Mouse (Mus musculus): Measurements from ENCODE around the gene Fuom. TPM values are rescaled to one million over a fixed set of nuclear protein-coding genes. Genes with fewer than 3 reads are reported as not detected.

Gene Fuom
- polyA plus RNA-seq, 1 experiment from 2014 or later: 37.6 TPM

- 0 out of 2 replicates have a peak overlapping the region, but pooled peaks have one; percentile 6 for H3K27ac ChIP-seq (replicated peaks)
- H3K4me3 ChIP-seq: peak overlapping the region; percentile 55
- peak overlapping the region; percentile 61 for H3K9ac ChIP-seq
- H3K4me1 ChIP-seq (replicated peaks): peaks cover 10% of the 10 kb centered on the region; the same call in 1 of the 2 replicates
- H3K4me2 ChIP-seq: peak overlapping the region; percentile 76
- peak; percentile 97 for ATAC-seq (ENCODE audit: low FRiP score, low read depth)
- H3K9me3 ChIP-seq: no peaks in the 10 kb centered on the region
- H3K27me3 ChIP-seq: no peaks in the 10 kb centered on the region
- H3K36me3 ChIP-seq: 0 out of 2 replicates have a peak, but pooled peaks cover 6% of the 10 kb centered on the region
- 2% methylated on average over 40 of the region's 40 CpGs for WGBS
Measured at GRCm38 (mm10) chr7:140125278-140126021, 23.2 kb upstream of the Fuom start.

DNA sequence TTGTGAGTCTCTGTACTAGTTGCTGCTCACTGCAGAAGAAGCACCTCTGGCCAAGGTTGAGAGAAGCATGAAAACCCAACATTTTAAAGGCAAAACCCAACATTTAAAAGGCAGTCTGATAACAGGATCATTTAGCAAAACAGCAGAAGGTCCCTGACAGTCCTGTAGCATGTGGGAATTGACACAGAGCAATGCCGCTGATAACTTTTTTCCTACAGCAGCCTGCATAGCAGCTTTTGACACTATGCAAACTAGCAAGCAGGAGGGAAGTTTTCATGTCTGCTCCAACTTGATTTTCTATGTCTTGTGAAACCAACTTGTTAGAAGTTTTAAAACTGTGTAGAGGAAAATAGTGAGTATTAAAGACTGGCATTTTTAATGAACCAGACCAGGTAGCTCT lies 22.1 kb upstream of the Fuom start:
- Histone ChIP-seq H3K9me3 (no peaks in the 10 kb centered on the region), H3K27ac (replicated peaks) (no peak overlapping the region), H3K9ac (no peak overlapping the region), H3K4me2 (no peak overlapping the region), H3K4me1 (replicated peaks) (peaks cover 10% of the 10 kb centered on the region; the same call in 1 of the 2 replicates), H3K4me3 (no peak overlapping the region), H3K36me3 (no peaks in the 10 kb centered on the region), H3K27me3 (no peaks in the 10 kb centered on the region)
- no peak for ATAC-seq (ENCODE audit: low FRiP score, low read depth)
- WGBS: 93% methylated on average over 1 of the region's 1 CpGs

- 41% methylated on average over 4 of the region's 4 CpGs for WGBS
- no peak for ATAC-seq (ENCODE audit: low FRiP score, low read depth)
Measured at GRCm38 (mm10) chr7:140122765-140123164, 20.5 kb upstream of the Fuom start.

DNA sequence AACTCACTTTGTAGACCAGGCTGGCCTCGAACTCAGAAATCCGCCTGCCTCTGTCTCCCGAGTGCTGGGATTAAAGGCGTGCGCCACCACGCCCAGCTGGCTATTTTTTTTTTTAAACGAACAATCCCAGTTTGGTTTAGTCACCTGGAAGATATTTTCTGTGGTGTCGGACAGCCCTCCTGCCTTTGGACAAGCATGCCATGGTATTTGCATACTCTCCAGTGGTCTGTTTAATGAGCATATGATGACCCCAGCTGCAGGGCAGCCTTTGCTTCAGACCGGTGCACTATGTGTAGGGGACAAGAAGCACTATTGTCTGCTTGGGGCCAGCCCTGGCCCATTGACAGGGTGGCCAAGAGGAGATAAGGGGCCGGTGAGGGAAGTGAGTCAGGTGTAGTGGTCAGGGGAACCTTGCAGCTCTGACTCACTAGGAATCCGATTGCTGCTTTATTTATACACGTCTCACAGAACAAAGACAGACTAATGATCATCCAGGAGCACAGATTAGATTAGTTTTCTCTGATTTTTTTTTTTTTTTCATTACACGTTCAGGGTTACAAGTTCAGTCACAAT lies 19.2 kb upstream of the Fuom start:
- ATAC-seq (ENCODE audit: low FRiP score, low read depth): no peak

More at GRCm38 (mm10) chr7:140122765-140123164, 20.5 kb upstream of the Fuom start:
- Histone ChIP-seq H3K4me1 (replicated peaks) (peaks cover 10% of the 10 kb centered on the region; the same call in 1 of the 2 replicates), H3K4me3 (no peak overlapping the region), H3K27me3 (no peaks in the 10 kb centered on the region), H3K9ac (no peak overlapping the region), H3K9me3 (no peaks in the 10 kb centered on the region), H3K36me3 (no peaks in the 10 kb centered on the region), H3K4me2 (no peak overlapping the region), H3K27ac (replicated peaks) (no peak overlapping the region)

DNA sequence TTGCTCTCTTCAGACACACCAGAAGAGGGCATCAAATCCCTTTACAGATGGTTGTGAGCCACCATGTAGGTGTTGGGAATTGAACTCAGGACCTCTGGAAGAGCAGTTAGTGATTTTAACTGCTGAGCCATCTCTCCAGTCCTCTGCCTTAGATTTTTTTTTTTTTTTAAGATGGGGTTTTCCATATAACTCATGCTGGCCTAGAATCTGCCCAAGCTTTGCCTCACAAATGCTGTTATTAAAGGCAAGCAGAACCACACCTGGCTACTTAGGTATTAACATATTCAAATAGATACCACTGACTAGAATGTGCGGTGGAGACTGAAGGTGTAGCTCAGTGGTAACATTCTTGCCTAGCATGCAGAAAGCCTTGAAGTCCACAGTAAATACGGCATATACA lies 18.2 kb upstream of the Fuom start:
- Histone ChIP-seq H3K27me3 (no peaks in the 10 kb centered on the region), H3K9me3 (no peaks in the 10 kb centered on the region), H3K9ac (no peak overlapping the region), H3K4me3 (no peak overlapping the region), H3K4me2 (no peak overlapping the region), H3K4me1 (replicated peaks) (peaks cover 19% of the 10 kb centered on the region), H3K36me3 (no peaks in the 10 kb centered on the region), H3K27ac (replicated peaks) (no peak overlapping the region)
- no peak for ATAC-seq (ENCODE audit: low FRiP score, low read depth)
- WGBS: 87% methylated on average over 2 of the region's 2 CpGs

More for the DNA sequence above, 19.2 kb upstream of the Fuom start:
- H3K9me3 ChIP-seq: no peaks in the 10 kb centered on the region
- H3K4me2 ChIP-seq: no peak overlapping the region
- H3K4me1 ChIP-seq (replicated peaks): peaks cover 20% of the 10 kb centered on the region
- no peak overlapping the region for H3K9ac ChIP-seq
- H3K27ac ChIP-seq (replicated peaks): no peak overlapping the region
- H3K27me3 ChIP-seq: no peaks in the 10 kb centered on the region
- H3K36me3 ChIP-seq: no peaks in the 10 kb centered on the region
- no peak overlapping the region for H3K4me3 ChIP-seq
- 71% methylated on average over 13 of the region's 13 CpGs for WGBS

GRCm38 (mm10) chr7:140116329-140117054 lies 14.3 kb upstream of the Fuom start, which contains the start of gene Echs1:
Gene Echs1, minus strand, starts transcription at chr7:140116476.
- WGBS: 4% methylated on average over 28 of the region's 28 CpGs
- peak within 1 kb of the TSS; percentile 83 for H3K4me2 ChIP-seq

DNA sequence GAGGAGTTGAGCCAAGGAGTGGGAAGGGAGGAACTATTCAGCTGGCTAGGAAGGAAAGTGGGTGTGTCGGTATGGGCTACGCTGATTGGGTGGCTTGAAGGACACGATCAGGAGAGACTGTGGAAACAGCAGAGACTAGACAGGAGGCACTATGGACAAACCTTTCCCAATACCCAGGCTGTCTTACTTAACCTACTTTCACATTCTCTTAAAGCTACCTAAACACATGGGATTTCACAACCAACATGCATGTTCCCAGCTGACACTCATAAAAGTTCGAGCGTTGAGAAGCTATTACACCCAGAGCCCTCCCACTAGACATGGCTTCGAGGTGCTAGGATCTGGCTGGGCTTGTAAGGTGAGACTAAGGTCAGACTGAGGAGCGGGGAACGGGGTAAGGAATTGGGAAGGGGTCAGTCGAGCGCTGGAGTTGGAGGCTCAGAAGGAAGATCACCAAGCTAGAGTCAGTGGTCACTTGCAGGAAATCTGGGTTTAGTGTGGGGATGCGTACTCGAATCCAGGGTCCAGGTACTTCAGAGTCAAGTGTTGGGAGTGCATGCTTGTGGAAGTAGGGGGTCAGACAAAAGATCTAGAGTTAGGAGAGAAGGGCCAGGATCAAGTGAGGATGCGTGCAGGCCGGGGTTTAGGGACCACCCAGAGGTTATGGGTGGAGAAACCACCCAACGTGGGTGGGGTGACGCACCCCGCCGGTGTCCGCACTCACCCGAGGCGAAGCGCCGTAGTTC lies 13.5 kb upstream of the Fuom start, which contains the start of gene Paox:
TSS of gene Paox (plus strand) at position 217 of the 746 bp plus-strand sequence.
- Histone ChIP-seq H3K4me1 (replicated peaks) (peaks cover 16% of the 10 kb centered on the region), H3K4me2 (peak within 1 kb of the TSS; percentile 83), H3K27ac (replicated peaks) (peak within 1 kb of the TSS; percentile 91), H3K27me3 (no peaks in the 10 kb centered on the region), H3K36me3 (peaks cover 15% of the 10 kb centered on the region), H3K9me3 (no peaks in the 10 kb centered on the region), H3K9ac (peak within 1 kb of the TSS; percentile 90), H3K4me3 (peak within 1 kb of the TSS; percentile 90)
- WGBS: 4% methylated on average over 23 of the region's 23 CpGs
- ATAC-seq (ENCODE audit: low FRiP score, low read depth): peak; percentile 69

More at GRCm38 (mm10) chr7:140116329-140117054, 14.3 kb upstream of the Fuom start, which contains the start of gene Echs1:
- Histone ChIP-seq H3K4me1 (replicated peaks) (peaks cover 16% of the 10 kb centered on the region), H3K27ac (replicated peaks) (peak within 1 kb of the TSS; percentile 91), H3K27me3 (no peaks in the 10 kb centered on the region), H3K36me3 (peaks cover 9% of the 10 kb centered on the region), H3K9me3 (no peaks in the 10 kb centered on the region), H3K4me3 (peak within 1 kb of the TSS; percentile 90), H3K9ac (peak within 1 kb of the TSS; percentile 90)
- peak; percentile 94 for ATAC-seq (ENCODE audit: low FRiP score, low read depth)

DNA sequence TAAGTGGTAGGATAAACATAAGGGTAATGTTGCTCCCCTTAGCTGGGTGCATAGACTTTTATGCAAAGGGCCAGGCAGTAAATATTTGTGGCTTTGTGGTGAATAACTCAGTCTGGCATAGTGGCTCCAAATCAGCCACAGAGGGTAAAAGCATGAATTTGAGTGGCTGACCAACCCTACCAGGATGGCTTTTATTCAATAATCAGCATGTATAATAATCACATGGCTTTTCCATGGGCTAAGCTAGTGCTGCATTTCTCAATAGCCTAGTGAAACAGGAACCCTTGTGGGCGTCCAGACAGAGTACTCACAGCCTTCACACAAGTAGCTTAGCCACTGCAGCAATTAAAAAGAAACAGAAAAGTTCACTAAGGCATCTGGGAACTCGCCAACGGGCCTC lies 9.7 kb upstream of the Fuom start:
- H3K4me1 ChIP-seq (replicated peaks): peaks cover 10% of the 10 kb centered on the region; the same call in 1 of the 2 replicates
- H3K27ac ChIP-seq (replicated peaks): no peak overlapping the region
- no peaks in the 10 kb centered on the region for H3K27me3 ChIP-seq
- no peaks in the 10 kb centered on the region for H3K9me3 ChIP-seq
- no peak overlapping the region for H3K4me3 ChIP-seq
- H3K9ac ChIP-seq: no peak overlapping the region
- ATAC-seq (ENCODE audit: low FRiP score, low read depth): no peak
- WGBS: 53% methylated on average over 3 of the region's 3 CpGs
- H3K36me3 ChIP-seq: peaks cover 52% of the 10 kb centered on the region
- H3K4me2 ChIP-seq: no peak overlapping the region

DNA sequence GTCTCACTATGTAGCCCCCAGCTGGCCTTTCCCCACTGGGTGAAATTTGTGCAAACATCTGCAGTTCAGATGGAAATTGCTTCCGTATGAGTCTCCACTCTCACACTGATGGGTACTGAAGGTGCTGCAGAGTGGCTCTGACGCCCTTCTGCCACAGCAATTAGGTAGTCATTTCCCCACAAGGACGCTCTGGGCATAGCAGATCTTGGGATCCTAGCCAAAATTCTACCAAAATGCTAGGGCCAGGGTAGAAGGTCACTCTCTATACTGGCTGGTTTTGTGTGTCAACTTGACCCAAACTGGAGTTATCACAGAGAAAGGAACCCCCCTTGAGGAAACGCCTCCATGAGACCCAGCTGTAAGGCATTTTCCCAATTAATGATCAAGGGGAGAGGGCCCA lies 1.8 kb upstream of the Fuom start:
- Histone ChIP-seq H3K27me3 (no peaks in the 10 kb centered on the region), H3K27ac (replicated peaks) (no peak overlapping the region), H3K36me3 (peaks cover 30% of the 10 kb centered on the region), H3K4me2 (no peak overlapping the region), H3K4me3 (no peak overlapping the region), H3K4me1 (replicated peaks) (peaks cover 11% of the 10 kb centered on the region), H3K9me3 (no peaks in the 10 kb centered on the region), H3K9ac (no peak overlapping the region)
- 86% methylated on average over 4 of the region's 4 CpGs for WGBS
- ATAC-seq (ENCODE audit: low FRiP score, low read depth): no peak

DNA sequence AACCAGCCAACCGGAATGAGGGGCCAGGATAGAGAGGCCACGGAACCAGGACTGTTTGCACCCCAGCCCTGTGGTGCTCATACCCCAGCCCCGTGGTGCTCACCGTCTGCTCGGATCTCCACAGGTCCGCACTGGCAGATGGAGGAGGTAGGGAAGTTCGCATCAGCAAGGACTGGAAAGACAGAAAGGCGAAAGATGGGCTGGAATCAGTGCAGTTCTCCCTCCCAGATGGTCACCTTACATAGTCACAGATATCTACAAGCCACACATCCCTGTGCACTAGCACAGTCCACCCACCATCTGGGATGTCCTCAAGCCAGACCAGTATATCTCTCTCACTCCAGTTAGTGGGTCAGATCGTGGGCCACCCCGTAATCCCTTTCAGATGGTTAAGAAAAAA lies 743 bp downstream of the Fuom start:
- Histone ChIP-seq H3K27ac (replicated peaks) (no peak overlapping the region), H3K4me1 (replicated peaks) (peaks cover 11% of the 10 kb centered on the region), H3K9ac (peak overlapping the region; percentile 44; the same call in 1 of the 2 replicates), H3K4me2 (peak overlapping the region; percentile 67), H3K4me3 (peak overlapping the region; percentile 42), H3K36me3 (peaks cover 10% of the 10 kb centered on the region; the same call in 1 of the 2 replicates), H3K9me3 (no peaks in the 10 kb centered on the region), H3K27me3 (no peaks in the 10 kb centered on the region)
- WGBS: 71% methylated on average over 10 of the region's 10 CpGs
- peak; percentile 55; the same call in 1 of the 2 replicates for ATAC-seq (ENCODE audit: low FRiP score, low read depth)

DNA sequence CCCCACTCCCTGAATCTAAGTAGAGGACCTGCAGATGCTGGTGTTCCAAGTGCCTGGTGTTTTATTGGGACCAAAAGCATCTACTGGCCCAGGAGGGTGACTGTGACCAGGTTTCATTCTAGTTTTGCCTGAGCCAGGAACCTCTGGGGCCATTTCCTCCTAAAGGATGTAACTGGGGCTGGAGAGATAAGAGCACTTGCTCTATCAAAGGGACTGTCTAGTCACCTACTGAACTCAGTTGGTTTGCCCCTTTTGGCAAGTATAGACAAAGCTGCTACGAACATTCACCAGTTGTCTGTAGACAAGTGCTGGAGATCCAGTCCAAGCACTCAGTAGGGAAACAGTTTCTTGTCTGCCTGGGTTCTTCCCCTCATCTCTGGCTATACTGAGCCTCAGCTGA lies 3.8 kb downstream of the Fuom start:
- Histone ChIP-seq H3K4me2 (no peak overlapping the region), H3K4me1 (replicated peaks) (peaks cover 11% of the 10 kb centered on the region), H3K27me3 (no peaks in the 10 kb centered on the region), H3K36me3 (no peaks in the 10 kb centered on the region), H3K27ac (replicated peaks) (no peak overlapping the region), H3K4me3 (no peak overlapping the region), H3K9me3 (no peaks in the 10 kb centered on the region), H3K9ac (no peak overlapping the region)
- 96% methylated on average over 1 of the region's 1 CpGs for WGBS
- ATAC-seq (ENCODE audit: low FRiP score, low read depth): no peak
